Mouse (Mus musculus) cerebellum, adult 9-11 months (tissue): ENCODE measurements around the gene Pdap1.
A peak's percentile ranks its signal among the peaks of the same experiment; 100 is the strongest.
"Not testable (repeated sequence)": the region's sequence is repeated elsewhere in the genome, so short reads cannot be mapped to it uniquely, and the experiment has no call there.

Experiments
- DNase-seq: peaks from one replicate; pipeline ENCODE4 v3.0.0; 2022

The Pdap1 gene

GRCm38 (mm10) chr5:145139571-145140519 lies at the start of gene Pdap1, which contains the start of gene Bud31:
Gene Pdap1 (minus strand): TSS chr5:145140238.
Gene Bud31 (plus strand): TSS chr5:145140362.
- DNase-seq: peak; percentile 94

- no peak for DNase-seq
Observed at GRCm38 (mm10) chr5:145189416-145189815, 49.4 kb upstream of the Pdap1 start.

GRCm38 (mm10) chr5:145185244-145185643 lies 45.2 kb upstream of the Pdap1 start:
- no peak for DNase-seq

GRCm38 (mm10) chr5:145178461-145178980 lies 38.5 kb upstream of the Pdap1 start:
- DNase-seq: no peak

GRCm38 (mm10) chr5:145167306-145167661 lies 27.2 kb upstream of the Pdap1 start:
- no peak for DNase-seq

- peak; percentile 98 for DNase-seq
Observed at GRCm38 (mm10) chr5:145166536-145167305, 26.7 kb upstream of the Pdap1 start, which contains the start of the genes Ptcd1 and Cpsf4. Gene Ptcd1 (minus strand): TSS chr5:145167108. Gene Cpsf4 (plus strand): TSS chr5:145167213.

- DNase-seq: no peak
Observed at GRCm38 (mm10) chr5:145165184-145165583, 25.1 kb upstream of the Pdap1 start.

- DNase-seq: no peak
Observed at GRCm38 (mm10) chr5:145164710-145165109, 24.7 kb upstream of the Pdap1 start.

GRCm38 (mm10) chr5:145161361-145161760 lies 21.3 kb upstream of the Pdap1 start:
- no peak for DNase-seq

- DNase-seq: no peak
Observed at GRCm38 (mm10) chr5:145152690-145153089, 12.7 kb upstream of the Pdap1 start.

GRCm38 (mm10) chr5:145149294-145149693 lies 9.3 kb upstream of the Pdap1 start:
- no peak for DNase-seq

- DNase-seq: no peak
Observed at GRCm38 (mm10) chr5:145147748-145148147, 7.7 kb upstream of the Pdap1 start.

- DNase-seq: peak; percentile 34
Observed at GRCm38 (mm10) chr5:145140611-145141010, 573 bp upstream of the Pdap1 start.

GRCm38 (mm10) chr5:145138836-145139235 lies 1.2 kb downstream of the Pdap1 start:
- DNase-seq: peak; percentile 43

- not testable (repeated sequence) for DNase-seq
Observed at GRCm38 (mm10) chr5:145133275-145133674, 6.8 kb downstream of the Pdap1 start.

GRCm38 (mm10) chr5:145130995-145131394 lies 9.0 kb downstream of the Pdap1 start:
- no peak for DNase-seq

GRCm38 (mm10) chr5:145130191-145130590 lies 9.8 kb downstream of the Pdap1 start:
- no peak for DNase-seq

- not testable (repeated sequence) for DNase-seq
Observed at GRCm38 (mm10) chr5:145129773-145130172, 10.3 kb downstream of the Pdap1 start.

GRCm38 (mm10) chr5:145129124-145129523 lies 10.9 kb downstream of the Pdap1 start:
- DNase-seq: no peak

- no peak for DNase-seq
Observed at GRCm38 (mm10) chr5:145126580-145126979, 13.5 kb downstream of the Pdap1 start.

GRCm38 (mm10) chr5:145123396-145123795 lies 16.6 kb downstream of the Pdap1 start:
- no peak for DNase-seq

GRCm38 (mm10) chr5:145120921-145121320 lies 19.1 kb downstream of the Pdap1 start:
- no peak for DNase-seq

GRCm38 (mm10) chr5:145119385-145119784 lies 20.7 kb downstream of the Pdap1 start:
- no peak for DNase-seq
